32 mouse cellular contexts compared by ENCODE assay signal in the genomic region with DNA sequence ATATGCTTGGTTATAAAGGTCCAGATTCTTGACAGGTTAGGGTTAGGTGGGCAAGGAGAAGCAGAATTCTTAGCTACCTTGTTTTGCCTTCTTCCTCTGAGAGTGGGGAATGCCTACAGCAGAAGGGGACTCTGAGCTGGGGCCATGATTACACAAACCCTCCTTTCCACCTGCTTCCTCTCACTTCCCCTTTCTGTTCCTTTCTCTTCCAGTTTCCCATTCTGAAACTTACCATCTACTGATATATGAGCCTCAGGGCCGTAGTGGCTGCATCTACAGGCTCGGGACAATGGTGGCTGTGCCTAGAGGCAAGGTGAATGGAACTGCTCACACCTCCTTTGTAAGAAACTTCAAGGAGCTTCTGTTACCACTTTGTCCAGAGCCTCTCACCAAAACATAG. TPM values are rescaled to one million over a fixed set of nuclear protein-coding genes. Genes with fewer than 3 reads are reported as not detected.
"Had no signal": no experiment of that assay in that cellular context is flagged by ENCODE, and none has a peak within 500 bp of the region (broad histone marks: within the 10 kb centered on the region; RNA-seq: fewer than 3 reads in every experiment).

No protein-coding gene starts in this region.

- H3K27me3 ChIP-seq: kidney, embryonic 15.5 days; limb, embryonic 13.5 days; liver, embryonic 12.5 days; liver, embryonic 15.5 days; lung, embryonic 15.5 days; midbrain, embryonic 13.5 days had no signal

- H3K36me3 ChIP-seq: kidney, embryonic 15.5 days; limb, embryonic 10.5 days; limb, embryonic 13.5 days; liver, embryonic 12.5 days; liver, embryonic 15.5 days; lung, embryonic 15.5 days; midbrain, embryonic 10.5 days; midbrain, embryonic 13.5 days had no signal

- ATAC-seq: liver, embryonic 12.5 days; midbrain, embryonic 13.5 days had no signal

- DNase-seq: kidney, adult 8-10 months; kidney, postnatal 10 days; kidney, postnatal 36 days; liver; lung, adult 18-20 months; lung, postnatal 10 days; lung, postnatal 4 days; right cerebral cortex, adult 18-20 months; right cerebral cortex, postnatal 14 days; right cerebral cortex, postnatal 4 days; spleen, adult 18-20 months; thymus, adult 18-20 months; thymus, postnatal 36 days had no signal

- H3K4me1 ChIP-seq: kidney, embryonic 15.5 days; limb, embryonic 10.5 days; limb, embryonic 13.5 days; liver, embryonic 12.5 days; liver, embryonic 15.5 days; lung, embryonic 15.5 days; midbrain, embryonic 10.5 days; midbrain, embryonic 13.5 days had no signal

- H3K27ac ChIP-seq: kidney, embryonic 15.5 days; limb, embryonic 10.5 days; limb, embryonic 13.5 days; liver, embryonic 12.5 days; liver, embryonic 15.5 days; lung, embryonic 15.5 days; midbrain, embryonic 10.5 days; midbrain, embryonic 13.5 days had no signal

- H3K4me3 ChIP-seq: kidney, embryonic 15.5 days; limb, embryonic 10.5 days; limb, embryonic 13.5 days; liver, embryonic 12.5 days; liver, embryonic 15.5 days; lung, embryonic 15.5 days; megakaryocyte, embryonic 14.5 days; midbrain, embryonic 10.5 days; midbrain, embryonic 13.5 days had no signal

- H3K4me2 ChIP-seq: kidney, embryonic 15.5 days; limb, embryonic 13.5 days; liver, embryonic 12.5 days; liver, embryonic 15.5 days; lung, embryonic 15.5 days; midbrain, embryonic 13.5 days had no signal

- H3K9ac ChIP-seq: kidney, embryonic 15.5 days; limb, embryonic 13.5 days; liver, embryonic 12.5 days; liver, embryonic 15.5 days; lung, embryonic 15.5 days; midbrain, embryonic 13.5 days had no signal

- H3K9me3 ChIP-seq: kidney, embryonic 15.5 days; limb, embryonic 10.5 days; limb, embryonic 13.5 days; liver, embryonic 12.5 days; liver, embryonic 15.5 days; lung, embryonic 15.5 days; midbrain, embryonic 10.5 days; midbrain, embryonic 13.5 days had no signal

RNA-seq across cellular contexts. Expression of gene Mmp7, which starts 5.9 kb away (rescaled TPM):
- total RNA-seq: layer of hippocampus, adult 18-20 months; layer of hippocampus, postnatal 14 days; left cerebral cortex, adult 18-20 months; left cerebral cortex, postnatal 25 days; midbrain, postnatal 0 days had no signal
- polyA plus RNA-seq: kidney, embryonic 15.5 days; limb, embryonic 10.5 days; limb, embryonic 13.5 days; liver, embryonic 12.5 days; liver, embryonic 15.5 days; lung, embryonic 15.5 days; midbrain, embryonic 10.5 days; midbrain, embryonic 13.5 days; midbrain, postnatal 0 days; neural tube, embryonic 11.5 days; neural tube, embryonic 14.5 days; testis, adult 2 months; urinary bladder, adult 2 months had no signal

RNA-seq across cellular contexts. Expression of gene Mmp20, which starts 58.0 kb away (rescaled TPM):
- total RNA-seq: layer of hippocampus, adult 18-20 months; layer of hippocampus, postnatal 14 days; left cerebral cortex, adult 18-20 months; left cerebral cortex, postnatal 25 days; midbrain, postnatal 0 days had no signal
- polyA plus RNA-seq: kidney, embryonic 15.5 days; limb, embryonic 10.5 days; limb, embryonic 13.5 days; liver, embryonic 12.5 days; liver, embryonic 15.5 days; lung, embryonic 15.5 days; midbrain, embryonic 10.5 days; midbrain, embryonic 13.5 days; midbrain, postnatal 0 days; neural tube, embryonic 11.5 days; neural tube, embryonic 14.5 days; stomach, embryonic 16.5 days; testis, adult 2 months; urinary bladder, adult 2 months had no signal
